Mouse (Mus musculus) embryonic stem cell, embryonic (primary cell): Measurements from ENCODE around the gene Pi4k2b.
"Not testable (repeated sequence)": the region's sequence is repeated elsewhere in the genome, so short reads cannot be mapped to it uniquely, and the experiment has no call there.

Experiments used
- CTCF ChIA-PET, 4 experiments: fragments of 300-600 bp in 2 of 4; fragments of 350-600 bp in 2 of 4; sonication (Branson Sonifier 250); formaldehyde crosslinking; loops; one replicate each; lab custom pipeline; 2022; ENCODE audit warnings: inconsistent platforms in 2 of 4; lab: Charles Lee
- POLR2A ChIA-PET, 4 experiments: fragments of 300-600 bp in 2 of 4; fragments of 350-600 bp in 2 of 4; sonication (Branson Sonifier 250); formaldehyde crosslinking; loops; one replicate each; lab custom pipeline; 2022; ENCODE audit warnings: antibody characterized with exemption in 4 of 4, inconsistent platforms in 1 of 4; lab: Charles Lee

The Pi4k2b gene

DNA sequence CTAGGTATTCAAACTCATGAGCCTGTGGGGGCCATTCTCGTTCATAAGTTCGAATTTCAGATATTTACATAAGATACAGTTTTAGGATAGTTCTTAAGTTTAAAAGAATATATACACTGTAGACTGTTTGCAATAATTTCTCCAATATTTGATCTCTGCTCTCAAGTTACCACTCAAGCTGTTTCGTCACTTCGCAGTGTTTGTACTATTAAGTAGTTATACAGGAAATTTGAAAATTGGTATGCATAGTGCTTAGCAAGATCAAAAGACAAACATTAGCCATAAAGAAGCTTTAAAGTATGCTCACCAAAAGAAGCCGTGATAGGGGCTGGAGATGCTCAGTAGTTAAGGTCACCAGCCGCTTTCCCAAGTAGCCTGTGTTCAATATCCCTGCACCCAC lies 14.6 kb downstream of the Pi4k2b start:
- CTCF ChIA-PET = no interaction called here
- POLR2A ChIA-PET = interaction anchor here in 1 of 4 experiments (1.0 kb wide), 1 partner anchor 10 kb away, joined by 3 read pairs; no protein-coding TSS in a partner anchor

DNA sequence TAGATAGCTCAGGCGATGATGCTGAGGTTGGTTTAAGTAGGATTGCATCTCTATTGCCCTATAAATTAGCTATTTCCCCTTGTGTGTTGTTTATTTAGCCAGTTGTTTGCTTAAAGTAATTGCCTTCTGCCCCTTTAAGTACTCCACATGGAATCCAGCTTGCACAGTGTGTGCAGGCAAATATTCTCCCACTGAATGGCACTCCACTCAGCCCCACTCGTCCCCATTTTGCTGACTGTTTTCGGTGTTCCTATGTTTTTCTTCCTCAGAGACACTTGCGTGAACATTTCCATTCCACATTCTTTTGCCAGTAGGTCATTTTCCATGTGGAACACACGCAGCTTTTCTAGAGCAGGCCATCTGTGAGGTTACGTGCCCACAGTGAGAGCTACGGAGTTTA lies 21.2 kb downstream of the Pi4k2b start:
- POLR2A ChIA-PET = interaction anchor here in 3 of 4 experiments (0.5 to 1.8 kb wide), 5 partner anchors 8 to 63 kb away, joined by 4 read pairs; no protein-coding TSS in a partner anchor

DNA sequence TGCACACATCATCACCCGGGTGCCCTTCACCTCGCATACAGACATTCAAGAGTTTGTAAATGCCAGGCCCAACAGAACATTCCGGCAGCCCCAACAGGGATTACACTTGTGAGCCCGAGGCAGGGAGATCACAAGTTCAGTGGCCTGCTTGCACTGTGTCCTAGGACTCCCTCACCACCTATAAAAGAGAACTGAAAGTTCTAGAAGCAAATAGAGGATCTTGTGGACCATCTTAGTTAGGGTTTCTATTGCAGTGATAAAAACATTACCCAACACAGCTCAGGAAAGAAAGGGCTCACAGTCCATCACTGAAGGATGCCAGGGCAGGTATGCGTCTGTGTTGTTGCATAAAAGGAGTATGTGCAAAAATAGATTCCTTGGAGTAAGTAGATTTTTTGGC lies 32.9 kb downstream of the Pi4k2b start:
- POLR2A ChIA-PET = no interaction called here
- CTCF ChIA-PET = no interaction called here

More for the DNA sequence above, 21.2 kb downstream of the Pi4k2b start:
- CTCF ChIA-PET = interaction anchor here in 1 of 4 experiments (0.8 kb wide), 1 partner anchor 192 kb away, joined by 8 read pairs; no protein-coding TSS in a partner anchor

DNA sequence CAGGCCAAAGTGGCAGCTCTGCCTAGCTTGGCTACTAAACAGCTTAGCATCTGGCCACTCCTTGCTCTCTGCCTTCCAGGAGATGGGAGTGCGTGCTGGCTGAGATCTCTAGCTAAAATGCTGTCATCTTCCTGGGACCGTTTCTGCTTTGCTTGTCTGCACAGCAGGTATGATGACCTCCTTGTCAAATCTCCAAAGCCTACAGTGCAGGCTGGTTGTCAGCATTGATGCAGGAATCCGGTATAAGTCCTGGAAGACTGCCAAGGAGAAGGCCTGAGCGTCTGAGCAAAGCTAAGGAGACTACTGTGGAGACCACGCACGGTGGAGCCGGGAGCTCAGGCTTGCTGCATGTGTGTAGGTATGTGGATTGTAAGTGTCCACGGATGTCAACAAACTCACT lies 33.9 kb downstream of the Pi4k2b start, which contains the start of gene Zcchc4:
Gene Zcchc4, plus strand, starts transcription at position 173 of the 400 bp plus-strand sequence.
- ChIA-PET POLR2A (interaction anchor here in 1 of 4 experiments (0.7 kb wide), 1 partner anchor 58 kb away, joined by 3 read pairs; the partner anchor contains the start of gene Anapc4), CTCF (interaction anchor here in 1 of 4 experiments (0.6 kb wide), 1 partner anchor 905 kb away, joined by 4 read pairs; no protein-coding TSS in a partner anchor)

DNA sequence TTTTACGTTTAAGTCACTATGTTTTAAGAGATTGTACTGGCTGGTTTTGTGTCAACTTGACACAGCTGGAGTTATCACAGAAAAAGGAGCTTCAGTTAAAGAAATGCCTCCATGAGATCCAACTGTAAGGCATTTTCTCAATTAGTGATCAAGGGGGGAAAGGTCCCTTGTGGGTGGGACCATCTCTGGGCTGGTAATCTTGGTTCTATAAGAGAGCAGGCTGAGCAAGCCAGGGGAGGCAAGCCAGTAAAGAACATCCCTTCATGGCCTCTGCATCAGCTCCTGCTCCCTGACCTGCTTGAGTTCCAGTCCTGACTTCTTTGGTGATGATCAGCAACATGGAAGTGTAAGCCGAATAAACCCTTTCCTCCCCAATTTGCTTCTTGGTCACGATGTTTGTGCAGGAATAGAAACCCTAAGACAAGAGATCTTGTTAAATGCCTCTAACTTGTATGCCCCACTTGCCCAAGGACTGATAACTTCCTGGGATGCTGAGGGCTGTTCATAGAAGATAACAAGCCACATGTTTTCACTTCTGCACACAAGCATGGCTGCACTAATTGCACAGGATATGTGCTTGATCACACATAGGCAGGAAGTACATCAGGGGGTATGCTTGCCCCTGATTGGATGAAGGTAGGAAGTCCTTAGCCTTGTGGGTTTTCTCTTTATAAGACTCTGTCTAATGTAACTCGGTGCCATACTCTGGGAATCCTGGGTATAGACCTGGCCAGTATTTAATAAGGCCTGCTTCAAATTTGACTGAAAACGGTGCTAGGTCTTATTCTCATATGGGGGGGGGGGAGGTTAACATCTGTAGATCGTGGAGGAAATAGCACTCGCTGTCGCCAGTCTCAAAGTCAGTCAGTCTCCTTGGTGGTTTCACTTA lies 35.3 kb downstream of the Pi4k2b start:
- CTCF ChIA-PET = not testable (repeated sequence)
- POLR2A ChIA-PET = interaction anchor here in 1 of 4 experiments (0.5 kb wide), 1 partner anchor 1264 kb away, joined by 4 read pairs; no protein-coding TSS in a partner anchor

DNA sequence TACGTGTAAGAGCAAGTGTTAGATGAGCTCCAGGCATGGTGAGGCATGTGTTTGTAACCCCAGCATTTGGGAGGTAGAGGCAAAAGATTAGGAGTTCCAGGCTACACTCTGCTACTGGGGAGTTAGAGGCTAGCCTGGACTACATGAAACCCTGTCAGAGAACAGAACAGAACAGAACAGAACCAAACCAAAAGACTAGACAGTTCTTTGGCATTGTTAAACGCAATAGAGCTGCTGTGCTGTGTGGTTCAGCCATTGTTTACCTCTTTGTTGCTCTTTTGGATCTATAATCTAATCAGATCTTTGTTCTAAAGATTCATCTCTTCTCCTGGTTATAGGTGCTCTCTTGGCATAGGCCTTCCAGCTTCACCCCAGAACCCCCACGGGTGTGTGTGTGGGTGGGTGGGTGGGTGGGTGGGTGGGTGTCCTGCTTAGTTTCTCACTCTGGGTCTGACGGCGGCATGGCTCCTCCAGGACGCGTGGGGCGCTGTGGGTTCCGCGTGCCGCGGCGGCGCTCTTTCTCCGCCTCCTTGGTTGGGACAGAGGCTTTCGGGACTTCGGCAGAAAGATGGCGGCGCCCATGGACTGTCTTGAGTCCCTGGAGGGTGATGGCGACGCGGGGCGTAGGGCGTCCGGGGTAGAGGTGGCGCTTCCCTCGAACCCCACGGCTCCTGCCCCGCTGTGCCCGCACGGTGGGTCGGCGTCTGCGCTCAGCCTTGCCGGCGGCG lies 41.3 kb downstream of the Pi4k2b start:
- ChIA-PET CTCF (interaction anchor here in 2 of 4 experiments (0.6 to 1.1 kb wide), 3 partner anchors 11 to 542 kb away, joined by 3 to 12 read pairs (median 5); no protein-coding TSS in a partner anchor), POLR2A (interaction anchor here in 3 of 4 experiments (0.5 to 2.1 kb wide), 16 partner anchors 9 to 1181 kb away, joined by 3 to 7 read pairs (median 4); partner anchors contain the start of genes Anapc4 (in 2 of the 3), Dhx15 (in 1 of the 3) and Pi4k2b (in 1 of the 3))

DNA sequence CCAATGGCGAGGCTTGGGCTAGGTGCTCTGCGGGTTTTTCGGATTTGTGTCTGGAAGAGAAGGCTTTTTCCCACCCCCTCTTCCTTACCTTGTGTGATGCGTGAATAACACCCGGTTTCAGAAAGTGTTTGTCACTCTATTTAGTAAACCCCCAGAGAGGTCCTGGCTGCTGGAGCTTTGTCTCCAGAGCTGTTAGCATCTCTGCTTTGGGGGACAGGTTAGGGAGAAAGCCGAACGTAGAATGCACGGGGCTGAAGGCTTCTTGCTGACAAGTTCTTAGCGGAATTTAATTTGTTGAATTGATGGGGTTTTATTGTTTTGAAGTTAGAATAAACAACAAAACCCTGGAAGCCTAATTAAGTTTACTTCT lies 41.9 kb downstream of the Pi4k2b start:
- ChIA-PET POLR2A (interaction anchor here (0.6 to 2.1 kb wide), 14 partner anchors 9 to 1180 kb away, joined by 3 to 7 read pairs (median 4); partner anchors contain the start of genes Anapc4 (in 2 of the 4), Dhx15 (in 1 of the 4) and Pi4k2b (in 1 of the 4)), CTCF (interaction anchor here in 2 of 4 experiments (0.9 to 1.1 kb wide), 2 partner anchors 11 to 49 kb away, joined by 3 to 5 read pairs; no protein-coding TSS in a partner anchor)

DNA sequence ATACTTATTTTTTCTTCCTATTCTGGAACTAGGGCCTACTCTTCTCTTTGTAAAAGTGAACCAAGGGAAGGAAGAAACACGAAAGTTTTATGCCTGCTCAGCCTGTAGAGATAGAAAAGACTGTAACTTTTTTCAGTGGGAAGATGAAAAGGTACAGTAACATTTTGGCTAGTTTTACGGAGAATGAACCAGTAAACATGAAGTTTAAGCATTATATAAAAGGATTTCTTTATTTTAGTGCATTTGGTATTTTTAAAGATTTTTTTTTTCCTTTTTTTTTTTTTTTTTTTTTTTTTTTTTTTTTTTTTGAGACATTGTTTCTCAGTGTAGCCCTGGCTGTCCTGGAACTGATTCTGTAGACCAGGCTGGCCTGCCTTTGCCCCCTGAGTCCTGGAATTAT lies 42.6 kb downstream of the Pi4k2b start:
- ChIA-PET POLR2A (interaction anchor here in 3 of 4 experiments (1.0 to 2.1 kb wide), 7 partner anchors 8 to 593 kb away, joined by 3 to 6 read pairs (median 4); partner anchors contain the start of genes Anapc4 (in 1 of the 3) and Dhx15 (in 1 of the 3)), CTCF (no interaction called here)

DNA sequence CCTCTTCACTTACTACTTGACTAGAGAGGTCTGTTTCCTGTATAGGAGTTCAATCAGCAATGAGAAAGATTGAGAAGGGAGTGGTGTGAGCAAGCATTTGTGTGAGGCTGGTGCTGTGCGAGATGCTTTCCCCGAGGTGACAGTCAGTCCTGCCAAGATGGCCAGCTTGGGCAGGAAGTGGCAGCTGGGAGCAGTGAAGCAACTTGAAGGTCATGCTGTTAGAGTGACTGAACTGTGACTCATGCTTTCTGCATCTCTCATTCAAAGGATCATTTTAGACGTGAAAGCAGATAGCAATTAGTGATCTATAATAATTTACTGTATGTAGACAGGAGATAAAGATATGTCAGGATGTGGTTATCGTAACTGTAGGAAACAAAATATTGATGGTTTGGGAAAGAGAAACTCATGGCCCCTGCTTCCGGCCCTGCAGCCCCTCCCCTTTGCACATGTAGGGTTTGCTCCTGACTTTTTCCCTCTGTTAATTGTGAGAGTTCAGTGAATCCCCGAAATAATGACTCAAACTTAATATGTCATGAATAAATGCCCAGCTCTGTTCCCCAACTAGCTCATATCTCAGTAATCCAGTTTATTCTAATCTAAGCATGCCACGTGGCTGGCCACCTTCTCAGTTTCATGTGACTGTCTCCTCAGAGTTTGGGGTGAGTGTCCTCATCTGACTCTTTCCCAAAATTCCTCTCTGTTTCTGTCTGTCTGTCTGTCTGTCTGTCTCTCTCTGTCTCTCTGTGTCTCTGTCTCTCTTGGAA lies 45.4 kb downstream of the Pi4k2b start:
- ChIA-PET POLR2A (interaction anchor here in 1 of 4 experiments (1.0 kb wide), 1 partner anchor 596 kb away, joined by 3 read pairs; the partner anchor contains the start of gene Dhx15), CTCF (no interaction called here)

DNA sequence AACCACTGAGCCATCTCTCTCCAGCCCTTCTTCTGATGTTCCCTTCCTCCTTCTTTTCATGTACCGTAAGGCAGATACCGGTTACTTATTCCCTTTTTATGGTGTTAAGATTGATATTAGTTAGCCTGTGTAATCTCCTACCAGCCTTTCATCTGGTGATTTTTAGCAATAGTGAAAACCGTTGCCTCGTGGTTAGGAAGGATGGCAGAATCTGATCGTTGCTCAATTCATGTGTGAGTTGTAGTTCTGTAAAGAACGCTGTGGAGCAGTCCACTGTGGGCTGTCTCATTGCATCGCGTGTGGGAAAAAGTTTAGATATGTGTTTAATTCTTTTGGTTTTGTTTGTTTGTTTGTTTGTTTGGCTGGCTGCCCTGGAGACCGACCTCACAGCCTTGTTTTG lies 51.9 kb downstream of the Pi4k2b start:
- POLR2A ChIA-PET = interaction anchor here in 2 of 4 experiments (0.6 to 1.7 kb wide), 7 partner anchors 10 to 808 kb away, joined by 3 to 6 read pairs (median 5); partner anchors contain the start of gene Anapc4 (in 1 of the 2)

DNA sequence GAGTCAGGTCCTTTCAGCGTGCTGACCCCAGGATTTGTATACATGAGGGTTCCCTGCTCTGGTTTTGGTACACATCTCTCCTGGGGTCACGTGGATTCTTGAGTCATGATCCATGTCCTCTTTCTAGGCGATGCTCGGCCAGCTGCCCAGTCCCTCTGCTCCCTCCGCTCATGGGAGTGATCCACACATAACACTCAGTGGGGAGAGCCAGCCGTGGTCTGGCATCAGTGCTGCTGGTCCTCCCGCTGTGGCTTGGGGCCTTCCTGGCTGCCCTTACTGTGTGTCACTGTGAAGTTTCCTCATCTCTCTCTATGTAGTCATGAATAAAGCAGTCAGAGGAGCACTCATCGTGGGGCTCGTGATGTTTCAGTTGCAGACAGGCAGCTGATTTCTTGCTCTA lies 52.7 kb downstream of the Pi4k2b start:
- CTCF ChIA-PET = interaction anchor here in 1 of 4 experiments (1.1 kb wide), 1 partner anchor 11 kb away, joined by 3 read pairs; no protein-coding TSS in a partner anchor
- POLR2A ChIA-PET = interaction anchor here in 2 of 4 experiments (0.6 to 1.7 kb wide), 7 partner anchors 11 to 420 kb away, joined by 3 to 6 read pairs (median 5); partner anchors contain the start of gene Sel1l3 (in 1 of the 2)

More for the DNA sequence above, 51.9 kb downstream of the Pi4k2b start:
- CTCF ChIA-PET = interaction anchor here in 1 of 4 experiments (1.1 kb wide), 1 partner anchor 10 kb away, joined by 3 read pairs; no protein-coding TSS in a partner anchor

DNA sequence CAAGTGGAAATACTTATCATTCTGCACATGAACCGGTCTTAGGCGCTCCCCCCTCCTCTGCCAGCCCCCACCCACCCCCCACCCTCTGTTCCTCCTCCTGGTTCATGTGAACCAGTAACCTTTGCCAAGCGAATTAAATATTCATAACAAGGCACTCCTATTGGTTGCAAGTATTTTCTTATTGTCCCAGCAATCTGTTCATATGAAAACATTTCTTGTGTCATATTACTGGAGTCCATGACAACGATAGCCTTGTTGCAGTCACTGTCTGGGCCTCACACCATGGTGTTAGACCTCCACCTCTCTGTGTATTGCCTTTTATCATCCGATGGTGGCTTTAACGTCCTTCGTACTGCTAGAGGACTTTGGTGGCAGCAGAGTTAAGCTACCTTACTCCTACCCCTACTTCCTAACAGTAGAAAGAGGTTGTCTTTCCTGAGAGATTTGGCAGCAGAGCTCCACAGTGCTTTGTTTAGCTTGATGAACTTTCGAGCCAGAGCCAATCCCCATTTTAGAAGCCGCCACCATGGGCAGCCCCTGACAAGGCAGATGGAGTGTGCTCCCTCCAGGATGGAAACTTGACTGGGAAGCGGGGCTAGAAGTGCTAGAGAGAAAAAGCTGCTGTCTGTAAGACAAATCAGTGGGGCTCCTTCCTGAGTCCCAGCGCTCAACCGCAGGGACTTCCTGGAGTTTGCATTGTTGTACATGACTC lies 58.1 kb downstream of the Pi4k2b start:
- CTCF ChIA-PET = no interaction called here
- POLR2A ChIA-PET = interaction anchor here in 1 of 4 experiments (0.6 to 2.1 kb wide), 3 partner anchors 10 to 482 kb away, joined by 3 to 4 read pairs (median 3); no protein-coding TSS in a partner anchor

DNA sequence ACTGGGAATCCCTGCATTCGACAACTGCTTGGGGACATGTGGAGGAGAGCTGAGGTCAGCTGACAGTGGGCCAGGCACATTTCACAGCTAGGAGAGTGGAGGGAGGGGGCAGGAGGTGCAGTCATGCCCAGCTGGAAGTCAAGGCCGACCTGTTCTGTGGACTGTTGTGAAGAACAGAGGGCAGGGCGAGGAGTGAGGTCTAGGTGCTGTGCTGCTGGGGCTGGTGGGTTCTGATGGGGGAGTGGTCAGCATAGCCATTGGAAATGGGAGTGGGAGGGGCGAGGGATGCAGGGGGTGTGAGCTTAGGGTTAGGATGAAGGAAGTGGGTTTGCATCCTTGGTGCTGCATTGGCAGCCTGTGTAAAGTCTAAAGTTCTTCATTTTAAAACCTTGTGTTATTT lies 64.4 kb downstream of the Pi4k2b start:
- CTCF ChIA-PET = interaction anchor here in 1 of 4 experiments (0.6 to 1.2 kb wide), 2 partner anchors 16 to 1303 kb away, joined by 3 to 5 read pairs; no protein-coding TSS in a partner anchor
- POLR2A ChIA-PET = interaction anchor here in 2 of 4 experiments (0.5 to 1.5 kb wide), 6 partner anchors 12 to 28 kb away, joined by 3 to 4 read pairs (median 3); partner anchors contain the start of gene Anapc4 (in 1 of the 2)

DNA sequence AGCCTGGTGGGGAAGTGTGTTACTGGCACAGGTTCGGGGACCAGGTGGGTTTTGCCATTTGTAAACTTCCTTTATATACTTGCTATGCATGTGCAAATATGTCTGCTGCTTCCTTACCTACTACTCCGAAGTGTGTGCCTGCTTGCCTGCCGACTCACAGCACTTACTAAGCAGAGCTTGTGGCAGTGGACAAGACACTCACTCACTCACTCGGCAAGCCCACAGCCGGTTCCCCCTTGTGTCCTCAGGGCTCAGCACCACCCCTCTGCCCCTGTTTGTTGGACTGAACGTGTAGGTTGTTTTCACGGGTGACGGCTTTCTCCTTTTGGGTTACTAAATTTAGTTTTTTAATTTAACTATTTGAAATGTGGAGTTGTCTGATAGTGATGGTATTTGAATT lies 65.0 kb downstream of the Pi4k2b start:
- CTCF ChIA-PET = interaction anchor here in 1 of 4 experiments (0.6 to 1.2 kb wide), 2 partner anchors 15 to 1304 kb away, joined by 3 to 5 read pairs; no protein-coding TSS in a partner anchor
- POLR2A ChIA-PET = interaction anchor here in 2 of 4 experiments (0.5 to 1.1 kb wide), 3 partner anchors 15 to 23 kb away, joined by 3 read pairs; no protein-coding TSS in a partner anchor

DNA sequence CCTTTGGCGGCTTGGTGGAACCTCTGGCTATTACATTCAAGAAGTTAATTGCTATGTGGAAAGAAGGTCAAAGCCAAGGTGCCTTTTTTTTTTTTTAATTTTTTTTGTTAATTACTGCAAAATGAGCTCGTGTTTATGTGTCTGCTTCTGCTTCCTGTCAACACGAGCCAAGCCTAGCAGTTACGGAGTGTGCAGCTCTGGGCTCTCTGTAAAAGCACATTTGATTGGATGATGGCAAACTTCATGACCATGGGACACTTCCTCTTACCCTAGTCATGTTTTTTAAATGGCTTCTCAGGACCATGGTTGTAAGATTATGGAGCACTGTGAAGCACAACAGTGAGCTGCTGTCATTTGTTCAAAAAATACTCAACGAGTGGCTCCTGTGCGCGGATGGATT lies 65.7 kb downstream of the Pi4k2b start:
- ChIA-PET CTCF (interaction anchor here in 1 of 4 experiments (0.6 to 1.2 kb wide), 3 partner anchors 15 to 618 kb away, joined by 3 to 4 read pairs (median 3); no protein-coding TSS in a partner anchor), POLR2A (interaction anchor here in 1 of 4 experiments (0.6 kb wide), 1 partner anchor 28 kb away, joined by 3 read pairs; no protein-coding TSS in a partner anchor)

DNA sequence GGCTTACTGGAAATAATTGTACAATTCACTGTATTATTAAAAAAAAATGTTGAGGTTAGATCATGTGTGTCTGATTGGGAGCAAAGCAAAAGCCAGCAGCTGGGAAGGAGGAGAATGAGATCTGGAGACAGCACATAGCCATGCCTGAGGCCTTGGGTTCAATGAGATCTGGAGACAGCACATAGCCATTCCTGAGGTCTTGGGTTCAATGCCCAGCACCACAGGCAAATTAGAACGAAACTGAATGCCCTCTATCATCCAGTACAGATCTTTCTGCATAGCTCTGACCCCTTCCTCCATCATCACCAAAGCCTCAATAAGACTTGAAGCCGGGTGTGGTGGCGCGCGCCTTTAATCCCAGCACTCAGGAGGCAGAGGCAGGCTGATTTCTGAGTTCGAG lies 69.1 kb downstream of the Pi4k2b start:
- POLR2A ChIA-PET = interaction anchor here in 2 of 4 experiments (0.6 to 1.3 kb wide), 4 partner anchors 10 to 194 kb away, joined by 3 to 4 read pairs (median 3); no protein-coding TSS in a partner anchor

More for the DNA sequence above, 69.1 kb downstream of the Pi4k2b start:
- CTCF ChIA-PET = interaction anchor here in 1 of 4 experiments (0.5 kb wide), 1 partner anchor 11 kb away, joined by 3 read pairs; no protein-coding TSS in a partner anchor
